Mouse (Mus musculus) CH12.LX (cell line): Measurements from ENCODE around the gene Sipa1. TPM values are rescaled to one million over a fixed set of nuclear protein-coding genes. Genes with fewer than 3 reads are reported as not detected.

Experiments
- DNase-seq: peaks from one replicate; pipeline ENCODE4 v3.0.0-alpha.2; 2013; ENCODE audit errors: extremely low read depth
- H3K27ac ChIP-seq: 2 replicates; pipeline ENCODE4 v1.5.1; 2012; ENCODE audit warnings: low read depth, mild to moderate bottlenecking, control low read depth, moderate library complexity; ENCODE audit not compliant: insufficient read depth
- H3K27me3 ChIP-seq: replicated peaks from 2 replicates; pipeline ENCODE3; 2012; ENCODE audit warnings: inconsistent platforms
- H3K36me3 ChIP-seq, 2 experiments: replicated peaks in 1 of 2; 2 replicates each; pipeline versions ENCODE3 to v1.6.1; 2012; ENCODE audit warnings: inconsistent platforms in 1 of 2, low read length in 1 of 2, mild to moderate bottlenecking in 1 of 2, mixed read lengths in 1 of 2, moderate library complexity in 1 of 2; ENCODE audit not compliant: control insufficient read depth in 1 of 2, insufficient read depth in 1 of 2
- H3K4me1 ChIP-seq, 2 experiments: 2 replicates each; pipeline ENCODE4 v1.6.1; 2012; ENCODE audit warnings: inconsistent platforms in 1 of 2, moderate library complexity in 1 of 2; ENCODE audit not compliant: insufficient read depth in 2 of 2, control insufficient read depth in 1 of 2
- H3K4me2 ChIP-seq: 2 replicates; pipeline ENCODE4 v1.6.1; 2012; ENCODE audit warnings: low read depth, mild to moderate bottlenecking, control low read depth; ENCODE audit not compliant: poor library complexity, insufficient read depth, severe bottlenecking
- H3K4me3 ChIP-seq, 3 experiments: fragments of 150-350 bp in 1 of 3; sonication (generic) in 1 of 3; replicated peaks in 1 of 3; 2 replicates each; pipeline versions ENCODE3 to v1.5.1; 2011 to 2012; ENCODE audit warnings: low read depth in 2 of 3, low read length in 2 of 3, mild to moderate bottlenecking in 2 of 3, moderate library complexity in 2 of 3, control low read depth in 1 of 3, improper control_type of control experiment in 1 of 3, inconsistent platforms in 1 of 3, mixed read lengths in 1 of 3; ENCODE audit not compliant: poor library complexity in 1 of 3
- H3K79me2 ChIP-seq: replicated peaks from 2 replicates; pipeline ENCODE4 v1.6.1; 2012; ENCODE audit warnings: mild to moderate bottlenecking, moderate library complexity; ENCODE audit not compliant: control insufficient read depth, poor library complexity, insufficient read depth, severe bottlenecking; ENCODE audit errors: extremely low read depth
- H3K9ac ChIP-seq: 2 replicates; pipeline ENCODE4 v1.6.1; 2012; ENCODE audit warnings: low read depth, mild to moderate bottlenecking, control low read depth, moderate library complexity; ENCODE audit not compliant: insufficient read depth
- H3K9me3 ChIP-seq: replicated peaks from 2 replicates; pipeline ENCODE3; 2012; ENCODE audit warnings: low read length, inconsistent platforms, mixed read lengths
- BHLHE40 ChIP-seq: IDR thresholded peaks from 2 replicates; pipeline ENCODE4 v1.6.1; 2011; ENCODE audit warnings: mild to moderate bottlenecking, low read depth, low read length, improper control_type of control experiment
- CTCF ChIP-seq, 2 experiments: IDR thresholded peaks in 1 of 2; conservative IDR thresholded peaks in 1 of 2; 2 replicates each; pipeline ENCODE4 v1.5.1; 2011 to 2012; ENCODE audit warnings: low read depth in 2 of 2, low read length in 2 of 2, improper control_type of control experiment in 1 of 2, inconsistent platforms in 1 of 2, mild to moderate bottlenecking in 1 of 2, moderate library complexity in 1 of 2
- E2F4 ChIP-seq: IDR thresholded peaks from 2 replicates; pipeline ENCODE4 v1.6.1; 2011; ENCODE audit warnings: low read depth, low read length, improper control_type of control experiment; ENCODE audit not compliant: insufficient replicate concordance
- ELF1 ChIP-seq: IDR thresholded peaks from 2 replicates; pipeline ENCODE4 v1.6.1; 2014; ENCODE audit warnings: low read depth, mild to moderate bottlenecking, inconsistent platforms, low read length, improper control_type of control experiment
- ETS1 ChIP-seq: conservative IDR thresholded peaks from 2 replicates; pipeline ENCODE4 v1.6.1; 2012; ENCODE audit warnings: low read depth, mild to moderate bottlenecking, inconsistent platforms, low read length, improper control_type of control experiment, moderate library complexity
- GABPA ChIP-seq: IDR thresholded peaks from 2 replicates; pipeline ENCODE4 v1.6.1; 2012; ENCODE audit warnings: low read depth, low read length, improper control_type of control experiment, inconsistent platforms; ENCODE audit not compliant: insufficient replicate concordance
- JUND ChIP-seq: conservative IDR thresholded peaks from 2 replicates; pipeline ENCODE4 v1.6.1; 2011; ENCODE audit warnings: low read depth, low read length, improper control_type of control experiment
- MAFK ChIP-seq: IDR thresholded peaks from 2 replicates; pipeline ENCODE4 v1.6.1; 2011; ENCODE audit warnings: low read length, improper control_type of control experiment; ENCODE audit not compliant: insufficient replicate concordance
- MEF2A ChIP-seq: IDR thresholded peaks from 2 replicates; pipeline ENCODE4 v1.6.1; 2014; ENCODE audit warnings: low read depth, mild to moderate bottlenecking, inconsistent platforms, low read length, improper control_type of control experiment, borderline replicate concordance
- NELFE ChIP-seq: IDR thresholded peaks from 2 replicates; pipeline ENCODE4 v1.6.1; 2011; ENCODE audit warnings: low read depth, low read length, improper control_type of control experiment
- PAX5 ChIP-seq: IDR thresholded peaks from 2 replicates; pipeline ENCODE4 v1.6.1; 2012; ENCODE audit warnings: low read length, inconsistent platforms, mixed read lengths
- POLR2A ChIP-seq: IDR thresholded peaks from 2 replicates; pipeline ENCODE4 v1.6.1; 2011; ENCODE audit warnings: low read depth, mild to moderate bottlenecking, improper control_type of control experiment, low read length
- POLR2AphosphoS2 ChIP-seq: IDR thresholded peaks from 2 replicates; pipeline ENCODE4 v1.6.1; 2011; ENCODE audit warnings: low read depth, low read length, improper control_type of control experiment
- RAD21 ChIP-seq: IDR thresholded peaks from 2 replicates; pipeline ENCODE4 v1.6.1; 2011; ENCODE audit warnings: low read depth, mild to moderate bottlenecking, low read length, improper control_type of control experiment, moderate library complexity
- TCF12 ChIP-seq: IDR thresholded peaks from 2 replicates; pipeline ENCODE4 v1.6.1; 2014; ENCODE audit warnings: low read depth, mild to moderate bottlenecking, inconsistent platforms, low read length, improper control_type of control experiment
- UBTF ChIP-seq: IDR thresholded peaks from 2 replicates; pipeline ENCODE4 v1.6.1; 2012; ENCODE audit warnings: low read depth, mild to moderate bottlenecking, inconsistent platforms, low read length, improper control_type of control experiment, moderate library complexity
- USF1 ChIP-seq: IDR thresholded peaks from 2 replicates; pipeline ENCODE4 v1.6.1; 2014; ENCODE audit warnings: low read depth, mild to moderate bottlenecking, inconsistent platforms, low read length, improper control_type of control experiment
- ZNF384 ChIP-seq: IDR thresholded peaks from 2 replicates; pipeline ENCODE4 v1.6.1; 2012; ENCODE audit warnings: low read depth, low read length, improper control_type of control experiment, inconsistent platforms
- dilution Hi-C: fragments of 300-500 bp; cut with MboI; formaldehyde crosslinking; loops from 2 replicates; pipeline ENCODE4 v1.14.3; 2020; ENCODE audit warnings: low sequenced_read_pairs; ENCODE audit not compliant: extremely low pct_unique_long_range_greater_than_20kb, extremely low pct_ligation_motif_present
- in situ Hi-C: fragments of 300-500 bp; cut with MboI; formaldehyde crosslinking; loops from 3 replicates; pipeline ENCODE4 v1.14.3; 2019; ENCODE audit warnings: low sequenced_read_pairs, low pct_ligation_motif_present, low pct_unique_long_range_greater_than_20kb, mixed read lengths
- polyA plus RNA-seq: library from polyadenylated mRNA; unstranded; fragments of >175 nt; gene quantifications from 2 replicates; pipeline ENCODE4 v1.2.1, GENCODE M21; 2012; ENCODE audit warnings: low read depth; ENCODE audit not compliant: insufficient read length
- total RNA-seq, 2 experiments: library from RNA; depleted of rRNA; stranded (reverse); fragments of 300-350 nt in 1 of 2; fragments of >200 nt in 1 of 2; gene quantifications; 2 replicates each; pipeline ENCODE4 v1.2.3; 2012 to 2014

The Sipa1 gene
- total and polyA plus RNA-seq, 3 experiments = 17.6 to 54.6 (median 51.1) TPM

- no peak overlapping the region for H3K4me3 ChIP-seq
- H3K27me3 ChIP-seq = no peaks in the 10 kb centered on the region
- H3K9ac ChIP-seq = 0 out of 2 replicates have a peak overlapping the region, but pooled peaks have one; percentile 47
- dilution Hi-C loops = no loop called here
- no peaks in the 10 kb centered on the region for H3K79me2 ChIP-seq
- in situ Hi-C loops = no loop called here
- H3K4me2 ChIP-seq = no peak overlapping the region
- no peaks in the 10 kb centered on the region for H3K9me3 ChIP-seq
- H3K36me3 ChIP-seq = peaks cover 67 to 84% of the 10 kb centered on the region in 2 experiments
- DNase-seq = no peak
- TF ChIP-seq JUND (no peak), ETS1 (no peak), ZNF384 (no peak), E2F4 (no peak), POLR2A (no peak), CTCF (conservative IDR thresholded peaks at IDR 0.05 in 1 of 2, IDR thresholded peaks at IDR 0.05 in 1 of 2; ENCODE audit: low read depth in 2 of 2, low read length in 2 of 2) (no peak), UBTF (no peak), POLR2AphosphoS2 (no peak), USF1 (no peak), MEF2A (no peak), PAX5 (no peak), ELF1 (no peak), RAD21 (no peak), NELFE (no peak)
- TF ChIP-seq, all 38 proteins: peak for 0
- Histone ChIP-seq H3K27ac (peak overlapping the region; percentile 76; the same call in 1 of the 2 replicates), H3K4me1 (peaks cover 9 to 23% of the 10 kb centered on the region in 2 experiments)
These were observed 15.7 kb downstream of the Sipa1 start for GRCm38 (mm10) chr19:5647791-5648190.

GRCm38 (mm10) chr19:5646731-5647330, 16.7 kb downstream of the Sipa1 start:
- Histone ChIP-seq H3K9ac (no peak overlapping the region), H3K27me3 (no peaks in the 10 kb centered on the region), H3K4me1 (peaks cover 9 to 23% of the 10 kb centered on the region in 2 experiments), H3K36me3 (peaks cover 70 to 84% of the 10 kb centered on the region in 2 experiments), H3K79me2 (no peaks in the 10 kb centered on the region), H3K27ac (no peak overlapping the region), H3K9me3 (no peaks in the 10 kb centered on the region), H3K4me2 (no peak overlapping the region), H3K4me3 (no peak overlapping the region)
- in situ Hi-C loops = no loop called here
- dilution Hi-C loops = no loop called here
- no peak for DNase-seq
- no peak for TF ChIP-seq TCF12
- no peak for TF ChIP-seq BHLHE40
- no peak for TF ChIP-seq GABPA
- TF ChIP-seq MEF2A = no peak
- TF ChIP-seq CTCF (conservative IDR thresholded peaks at IDR 0.05 in 1 of 2, IDR thresholded peaks at IDR 0.05 in 1 of 2; ENCODE audit: low read depth in 2 of 2, low read length in 2 of 2) = no peak
- TF ChIP-seq USF1 = no peak
- TF ChIP-seq JUND = no peak
- TF ChIP-seq MAFK = no peak
